Mouse (Mus musculus): ENCODE measurements around the gene Dennd1a. TPM values are rescaled to one million over a fixed set of nuclear protein-coding genes. Genes with fewer than 3 reads are reported as not detected.
A peak's percentile ranks its signal among the peaks of the same experiment; 100 is the strongest.

Dennd1a gene
- total RNA-seq, 2 experiments from 2014 or later: 33.7 to 35.3 TPM

DNA sequence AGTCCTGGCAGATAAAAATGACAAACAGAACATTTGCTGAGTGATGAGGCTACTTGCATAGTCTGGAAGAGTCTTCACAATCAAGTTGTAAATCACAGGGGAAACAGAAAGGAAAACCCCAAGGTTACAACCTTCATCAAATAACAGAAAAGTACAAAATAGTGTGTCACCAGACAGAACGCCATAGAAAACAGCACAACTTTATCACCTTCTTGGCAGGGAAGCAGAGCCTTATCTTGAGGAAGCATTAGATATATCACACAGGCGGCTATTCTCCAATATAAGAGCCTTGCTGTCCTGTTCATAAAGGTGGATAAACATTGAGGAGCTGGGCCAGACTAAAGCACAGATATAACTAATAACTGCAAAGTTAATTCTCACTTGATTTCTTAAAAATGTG lies 225.7 kb downstream of the Dennd1a start:
- no peak for DNase-seq (ENCODE audit: low spot score in 2 of 2)

DNA sequence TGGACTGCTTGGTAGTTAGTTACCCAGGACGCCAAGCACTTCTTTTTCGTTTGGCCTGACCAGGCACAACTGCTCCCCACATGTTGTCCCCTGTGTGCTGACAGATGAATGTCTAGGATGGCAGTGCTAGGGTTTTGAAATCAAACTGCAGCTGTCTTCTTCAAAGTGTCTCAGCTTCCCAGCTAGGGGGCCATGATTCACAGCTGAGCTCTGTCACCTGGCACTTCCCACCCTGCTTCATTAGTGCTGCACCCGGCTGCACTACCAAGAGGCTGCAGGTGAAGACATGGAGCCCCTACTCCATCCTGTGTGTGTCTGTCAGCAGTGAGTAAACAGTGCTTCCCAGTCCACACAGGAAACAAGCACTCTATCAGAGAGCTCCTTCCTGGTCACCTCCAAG lies 234.8 kb downstream of the Dennd1a start:
- no peak for DNase-seq (ENCODE audit: low spot score in 2 of 2)

DNA sequence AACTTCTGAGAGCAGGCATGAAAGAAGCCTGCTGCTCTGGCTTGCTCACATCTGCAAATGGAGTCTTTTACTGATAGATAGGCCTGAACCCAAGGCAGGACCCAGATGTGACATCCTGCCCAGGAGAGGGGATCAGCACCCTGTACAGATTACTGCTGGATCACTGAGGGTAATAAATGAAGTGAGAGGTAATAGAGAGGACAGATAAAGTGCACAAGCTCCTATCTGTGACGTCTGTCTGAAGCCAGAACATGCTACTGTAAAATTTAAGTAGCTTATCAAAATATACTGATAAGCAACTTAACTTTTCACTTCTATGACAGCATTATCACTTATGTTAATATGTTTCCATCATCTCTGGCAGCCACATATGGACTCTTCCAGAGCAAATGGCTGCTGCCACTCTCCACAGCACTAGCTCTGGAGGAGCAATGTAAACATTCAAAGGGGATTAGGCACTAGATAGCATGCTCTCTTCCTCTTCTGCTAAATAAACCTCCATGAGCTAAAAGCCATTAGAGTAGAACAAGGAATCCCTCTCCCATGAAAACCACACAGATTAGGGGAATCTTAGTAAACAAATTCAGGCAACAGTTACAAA lies 235.6 kb downstream of the Dennd1a start:
- DNase-seq (ENCODE audit: low spot score in 2 of 2): no peak

DNA sequence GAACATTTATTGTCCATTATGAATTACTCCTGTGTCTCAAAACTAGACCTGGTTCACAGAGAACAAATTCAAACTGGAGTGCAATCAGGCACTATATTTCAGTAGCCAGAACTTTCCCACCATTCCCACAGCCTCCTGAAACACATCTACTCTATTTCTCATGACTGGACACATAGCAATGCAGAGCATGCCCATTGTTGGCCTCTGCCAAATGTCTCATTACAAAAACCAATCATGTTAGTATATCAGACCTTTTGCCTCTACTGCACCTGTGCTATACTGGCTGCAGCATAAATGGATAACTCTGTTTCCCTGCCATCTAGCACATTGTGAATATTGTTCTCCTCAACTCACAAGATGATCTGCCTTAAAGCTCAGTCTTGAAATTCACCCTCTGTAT lies 238.2 kb downstream of the Dennd1a start:
- DNase-seq (ENCODE audit: low spot score in 2 of 2): no peak

DNA sequence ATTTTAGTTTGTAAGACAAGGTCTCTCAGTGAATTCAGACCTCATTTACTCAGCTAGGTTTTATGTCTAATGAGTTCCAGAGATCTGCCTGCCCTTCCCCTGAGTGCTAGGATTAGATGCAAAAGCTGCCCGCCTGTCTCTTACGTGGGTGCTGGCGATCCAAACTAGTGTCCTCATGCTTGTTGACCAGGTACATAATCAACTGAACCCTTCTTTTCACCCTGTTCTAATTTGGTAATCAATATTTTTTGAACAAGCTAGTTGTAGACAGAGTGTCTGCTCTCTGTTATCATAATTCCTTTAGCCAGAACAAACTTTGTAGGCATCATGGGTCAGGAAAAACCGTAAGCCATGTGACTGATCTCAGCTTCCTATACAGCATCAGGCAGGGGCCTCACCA lies 241.9 kb downstream of the Dennd1a start:
- no peak for DNase-seq (ENCODE audit: low spot score in 2 of 2)

DNA sequence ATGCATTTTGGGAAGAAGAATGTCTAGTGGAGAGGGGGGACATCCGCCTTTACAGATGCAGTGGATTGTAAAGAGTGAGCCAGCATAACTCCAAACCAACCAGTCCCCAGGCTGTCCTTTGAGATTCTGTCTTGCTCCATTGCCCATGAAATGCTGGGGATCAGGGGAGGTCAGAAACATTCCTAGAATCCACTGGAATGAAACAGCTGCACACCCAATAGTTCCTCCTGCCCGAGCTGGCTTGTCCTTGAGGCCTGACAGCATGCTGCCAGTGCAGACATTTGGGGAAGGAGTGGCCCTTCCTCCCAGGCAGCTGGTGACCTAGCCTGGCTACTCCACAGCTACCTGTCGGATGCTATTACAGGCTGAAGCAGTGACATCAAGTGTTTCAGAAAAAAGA lies 246.3 kb downstream of the Dennd1a start:
- no peak for DNase-seq (ENCODE audit: low spot score in 2 of 2)

DNA sequence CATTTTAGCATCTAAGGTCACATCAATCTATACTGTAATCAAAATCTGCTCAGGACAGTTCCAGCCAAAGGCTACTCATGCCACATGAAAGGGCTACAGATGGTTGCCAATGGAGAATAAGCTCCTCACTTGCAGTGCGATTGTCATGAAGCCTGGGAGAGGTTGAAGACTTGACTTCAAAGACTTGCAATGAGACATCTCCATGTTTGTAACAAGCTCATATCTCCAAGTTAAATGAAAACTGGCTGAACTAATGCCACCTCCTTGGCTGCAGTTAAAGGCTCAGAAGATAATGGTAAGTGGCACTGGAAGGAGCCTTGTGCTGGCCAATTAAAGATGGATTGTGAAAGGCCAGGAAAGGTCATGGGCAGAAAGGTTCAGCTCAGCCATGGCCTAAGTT lies 247.6 kb downstream of the Dennd1a start:
- DNase-seq (ENCODE audit: low spot score in 2 of 2): no peak

DNA sequence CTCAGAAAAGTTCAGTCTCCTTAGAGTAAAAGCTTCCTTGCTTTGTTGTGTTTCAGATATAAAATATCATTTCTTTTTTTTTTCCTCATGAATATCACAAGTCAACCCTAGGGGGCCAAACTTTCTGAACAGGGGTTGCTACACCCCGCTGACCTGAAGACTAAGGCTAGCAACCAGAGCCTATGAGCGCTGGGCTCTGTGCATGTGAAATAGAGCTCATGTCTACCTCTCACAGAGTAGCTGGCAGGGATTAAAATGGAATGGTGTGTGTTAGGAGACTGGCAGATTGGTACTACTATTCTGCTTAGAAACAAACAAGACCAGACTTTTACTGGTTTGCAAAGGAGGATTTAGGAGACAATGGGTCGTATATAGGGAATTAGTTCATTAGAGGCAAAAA lies 258.9 kb downstream of the Dennd1a start:
- DNase-seq (ENCODE audit: low spot score in 2 of 2): no peak

DNA sequence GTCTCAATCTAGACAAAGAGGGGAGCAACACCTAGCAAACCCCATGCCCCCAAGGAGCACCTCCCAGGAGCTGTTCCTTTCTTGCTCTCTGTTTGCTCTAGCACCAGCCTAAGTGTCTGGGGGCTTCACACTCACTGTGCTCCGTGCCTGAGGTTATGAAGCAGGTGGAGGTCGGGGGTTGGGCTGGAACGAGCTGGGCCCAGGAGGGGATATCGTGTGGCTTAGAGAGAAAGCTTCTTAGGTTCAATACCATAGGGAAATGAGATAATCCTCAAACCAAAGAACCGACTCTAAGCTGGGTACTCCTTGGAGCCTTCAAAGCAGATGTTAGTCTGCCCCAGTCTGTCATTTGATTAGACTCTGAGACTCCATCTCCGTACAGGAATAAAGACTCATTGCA lies 261.6 kb downstream of the Dennd1a start:
- DNase-seq (ENCODE audit: low spot score in 2 of 2): no peak

DNA sequence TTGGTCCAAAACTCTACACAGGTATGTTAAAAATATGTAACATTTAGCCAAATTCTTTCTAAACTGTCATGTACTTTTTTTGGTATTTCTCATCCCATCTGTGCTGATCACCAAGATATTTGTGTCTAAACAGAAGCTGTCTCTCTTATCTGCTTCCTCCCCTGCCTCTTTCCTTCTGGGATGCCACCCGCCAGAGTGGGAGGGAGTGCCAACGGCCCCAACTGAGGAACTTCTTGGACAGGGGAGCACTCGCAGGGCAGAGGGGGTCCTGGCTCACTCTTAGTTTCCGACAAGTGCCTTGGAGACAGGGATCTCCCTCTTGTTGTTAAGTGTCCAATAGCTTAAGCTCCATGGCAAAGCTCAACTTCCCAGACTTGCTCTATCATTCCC lies 263.5 kb downstream of the Dennd1a start:
- DNase-seq (ENCODE audit: low spot score in 2 of 2): no peak

DNA sequence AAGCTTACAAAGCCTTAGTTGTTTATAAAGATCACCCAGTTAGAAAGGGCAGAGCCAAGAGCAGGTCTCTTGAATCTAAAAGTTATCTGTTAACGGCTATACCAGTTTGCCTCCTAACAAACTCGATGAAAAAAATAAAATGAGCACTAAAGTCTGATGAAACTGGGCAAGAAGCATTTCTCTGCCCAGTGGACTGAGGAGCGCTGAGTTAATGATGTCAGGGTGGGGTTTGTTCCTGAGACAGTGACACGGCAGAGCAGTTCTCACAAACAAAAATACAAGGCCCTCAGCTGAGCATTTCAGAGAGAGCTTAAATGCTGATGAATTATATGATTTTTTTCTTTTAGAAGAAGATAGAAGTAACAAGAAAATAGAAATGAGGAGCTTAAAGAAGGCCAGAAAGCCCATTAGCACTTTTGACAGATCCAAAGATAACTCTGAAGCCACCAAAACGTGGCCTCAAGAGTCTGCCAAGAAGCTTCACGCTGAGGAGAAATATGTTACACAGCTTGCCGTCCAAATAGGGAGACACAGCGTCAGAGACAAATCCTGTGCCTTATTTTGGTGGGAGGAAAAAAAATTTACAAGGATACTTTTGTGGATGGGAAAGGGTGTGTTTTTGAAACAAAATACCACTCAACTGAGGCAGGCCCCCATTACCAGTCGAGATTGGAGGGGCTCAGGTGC lies 264.0 kb downstream of the Dennd1a start:
- DNase-seq (ENCODE audit: low spot score in 2 of 2): no peak

DNA sequence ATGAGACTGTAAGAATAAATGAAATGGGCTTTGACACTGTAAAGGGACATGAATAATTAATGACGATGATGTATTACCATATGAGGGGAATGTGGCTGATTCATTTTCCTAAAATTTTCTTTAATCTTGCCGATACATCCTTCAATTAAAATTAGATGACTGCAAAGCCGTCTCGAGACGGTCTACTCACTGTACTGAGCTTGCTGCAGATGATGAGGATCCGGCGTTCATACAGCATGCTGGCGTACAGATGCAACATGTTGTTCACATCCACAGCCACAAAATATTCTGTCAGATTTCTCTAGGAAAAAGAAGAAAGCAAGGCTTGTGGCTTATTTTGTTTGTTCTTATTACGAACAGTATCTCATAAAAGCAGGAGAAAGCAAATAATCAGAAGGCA lies 266.0 kb downstream of the Dennd1a start:
- no peak for DNase-seq (ENCODE audit: low spot score in 2 of 2)

DNA sequence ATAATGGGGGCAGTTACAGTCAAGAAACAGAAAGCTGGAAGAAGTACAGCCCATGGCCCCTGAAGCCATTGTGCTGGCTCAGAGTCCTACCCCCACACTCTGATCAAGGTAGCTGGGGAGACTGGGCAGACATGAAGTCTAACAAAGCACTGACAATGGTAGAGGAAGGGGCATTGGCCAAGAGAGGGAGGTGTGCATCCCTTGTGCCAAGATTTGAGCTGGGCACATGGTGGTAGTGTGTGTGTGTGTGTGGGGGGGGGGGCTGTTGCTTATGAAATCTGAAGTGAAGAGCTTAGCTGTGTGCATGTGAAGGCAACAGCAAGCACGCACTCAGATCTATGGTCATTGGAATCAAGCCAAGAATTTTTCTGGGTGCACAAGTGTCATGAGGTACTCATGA lies 272.5 kb downstream of the Dennd1a start:
- no peak for DNase-seq (ENCODE audit: low spot score in 2 of 2)

DNA sequence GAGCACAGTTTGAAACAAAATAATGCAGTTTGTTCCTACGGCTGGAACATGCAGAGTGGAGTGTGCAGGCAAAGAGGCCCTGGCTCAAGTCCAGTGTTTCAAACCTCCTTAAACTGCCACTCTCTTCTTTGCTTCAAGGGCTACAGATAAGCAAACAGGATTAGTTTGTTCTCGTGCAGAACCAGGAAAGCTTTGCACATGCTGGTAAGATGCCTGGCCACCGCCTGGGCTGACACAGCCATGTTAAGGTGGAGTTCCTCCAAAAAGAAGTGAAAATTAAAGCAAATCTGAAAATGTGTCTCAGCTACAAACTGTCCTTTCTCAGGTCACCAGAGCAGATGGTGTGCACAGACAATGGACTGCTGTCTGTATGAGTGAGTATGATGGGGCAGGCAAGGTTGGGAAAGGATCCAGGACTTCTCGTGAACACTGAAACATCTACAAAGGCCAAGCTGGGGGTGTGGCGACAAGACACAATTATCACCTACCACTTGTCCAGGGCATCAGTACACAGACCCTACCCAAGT lies 273.3 kb downstream of the Dennd1a start:
- peak in 1 of 2 experiments; percentile 33 for DNase-seq (ENCODE audit: low spot score in 2 of 2)

DNA sequence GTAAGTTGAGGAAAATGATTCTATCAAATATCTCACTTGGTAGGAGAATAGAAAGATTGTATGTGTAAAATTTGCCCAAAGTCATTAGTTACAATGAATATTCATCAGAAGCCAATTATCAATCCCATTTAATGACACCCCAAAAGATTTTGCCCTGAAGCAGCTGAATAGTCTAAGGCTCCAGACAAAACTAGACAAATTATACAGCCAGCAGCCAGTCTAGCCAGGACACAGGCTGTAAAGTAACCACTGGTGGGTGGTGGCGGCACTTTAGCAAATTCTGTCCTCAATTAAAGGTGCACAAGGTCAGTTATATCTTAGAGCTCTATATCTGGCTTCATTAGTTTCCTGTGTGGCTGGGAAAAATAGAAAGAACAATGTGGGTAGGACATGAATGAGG lies 280.0 kb downstream of the Dennd1a start:
- no peak for DNase-seq (ENCODE audit: low spot score in 2 of 2)

DNA sequence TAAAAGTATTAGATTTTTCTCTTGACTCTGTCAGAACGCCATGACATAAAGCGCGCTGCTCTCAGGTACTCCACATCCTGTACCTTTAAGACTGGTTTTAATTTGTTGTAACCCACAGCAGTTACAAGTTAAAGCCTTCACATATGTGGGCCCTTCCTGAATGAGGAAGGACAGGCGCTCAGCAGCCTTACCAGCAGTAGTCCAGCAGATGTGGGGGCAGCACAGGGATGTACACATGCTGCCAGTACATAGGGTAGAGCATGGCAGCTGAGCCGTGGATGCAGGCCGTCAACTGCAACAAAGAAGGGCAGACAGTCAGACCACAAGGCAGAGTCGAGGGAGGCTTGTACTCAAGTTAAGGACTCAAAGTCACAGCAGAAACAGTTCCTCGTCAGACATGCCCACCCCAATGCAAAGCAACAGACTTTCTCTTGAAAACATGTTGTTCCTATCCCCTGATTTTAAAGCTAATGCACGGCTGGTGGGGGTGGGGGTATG lies 284.0 kb downstream of the Dennd1a start:
- DNase-seq (ENCODE audit: low spot score in 2 of 2): no peak

DNA sequence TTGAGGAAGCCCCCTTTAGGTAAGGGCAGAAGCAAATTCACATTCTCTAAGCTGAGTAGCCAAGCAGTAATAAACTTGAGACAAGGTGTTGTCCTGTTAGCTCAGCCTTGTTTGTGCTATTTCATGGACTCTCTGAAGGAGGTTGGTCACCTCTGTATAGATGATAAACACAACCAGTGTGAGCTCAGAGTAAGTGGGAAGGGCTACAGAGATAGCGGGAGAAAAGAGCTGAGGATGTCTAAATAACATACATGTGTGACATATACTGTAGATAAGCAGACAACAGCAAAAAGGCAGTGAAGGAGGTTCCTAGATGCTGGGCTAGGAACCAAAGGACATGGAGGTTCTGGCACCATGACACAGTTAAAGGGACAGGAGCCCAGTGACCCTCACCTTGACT lies 286.2 kb downstream of the Dennd1a start:
- no peak for DNase-seq (ENCODE audit: low spot score in 2 of 2)

DNA sequence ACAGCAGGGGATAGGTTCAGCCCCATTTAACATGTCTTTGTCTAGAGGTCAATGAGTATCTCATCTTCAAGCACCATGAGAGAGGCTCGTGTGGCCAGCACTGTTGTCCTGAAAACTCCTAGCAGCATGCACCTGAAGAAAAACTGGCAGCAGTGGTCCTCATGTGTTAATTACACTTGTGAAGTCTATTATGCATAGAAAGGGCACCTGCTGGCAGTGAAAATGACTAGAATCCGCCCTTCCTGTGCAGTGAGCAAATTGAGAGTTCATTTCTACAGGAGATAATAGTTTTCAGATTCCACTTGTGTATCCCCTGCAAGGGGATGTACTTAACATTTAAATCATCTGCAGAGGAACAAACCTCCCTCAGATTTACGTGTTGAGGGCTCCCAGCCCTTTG lies 289.2 kb downstream of the Dennd1a start:
- no peak for DNase-seq (ENCODE audit: low spot score in 2 of 2)

DNA sequence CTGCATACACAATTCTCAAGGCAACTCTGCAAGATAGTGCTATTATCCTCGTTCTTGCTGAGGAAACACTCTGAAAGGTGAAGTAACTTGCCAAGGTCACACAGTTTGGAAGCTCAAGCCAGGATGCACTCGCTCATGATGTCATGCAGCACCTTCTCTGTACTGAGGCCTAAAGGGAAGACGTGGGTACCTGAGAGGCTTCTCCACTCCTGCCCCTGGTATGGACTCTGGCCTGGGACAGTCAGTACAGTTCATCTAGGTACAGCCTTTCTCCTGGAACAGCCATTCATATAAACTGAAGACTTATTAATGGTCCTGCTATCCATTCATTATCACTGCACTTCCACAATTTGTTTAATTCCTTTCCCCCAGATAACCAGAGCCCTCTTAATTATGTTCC lies 298.1 kb downstream of the Dennd1a start:
- no peak for DNase-seq (ENCODE audit: low spot score in 2 of 2)

DNA sequence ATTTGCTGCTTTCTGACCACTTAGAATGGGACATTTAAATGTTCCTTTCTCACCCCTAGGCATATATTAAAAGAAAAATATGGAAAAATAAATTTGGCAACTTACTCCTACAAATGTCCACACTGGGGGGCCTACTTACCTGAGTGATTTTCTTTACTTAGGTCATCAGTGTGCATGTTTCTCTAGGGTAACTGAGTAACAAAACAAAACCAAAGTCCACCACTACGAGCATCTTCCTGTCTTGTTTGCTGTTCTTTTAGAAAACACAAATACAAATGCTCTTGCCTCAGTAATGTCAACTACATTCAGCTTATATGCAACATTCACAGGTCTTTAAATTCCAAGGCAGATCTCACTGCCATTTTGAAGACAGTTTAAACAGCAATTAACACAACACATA lies 298.9 kb downstream of the Dennd1a start:
- no peak for DNase-seq (ENCODE audit: low spot score in 2 of 2)

DNA sequence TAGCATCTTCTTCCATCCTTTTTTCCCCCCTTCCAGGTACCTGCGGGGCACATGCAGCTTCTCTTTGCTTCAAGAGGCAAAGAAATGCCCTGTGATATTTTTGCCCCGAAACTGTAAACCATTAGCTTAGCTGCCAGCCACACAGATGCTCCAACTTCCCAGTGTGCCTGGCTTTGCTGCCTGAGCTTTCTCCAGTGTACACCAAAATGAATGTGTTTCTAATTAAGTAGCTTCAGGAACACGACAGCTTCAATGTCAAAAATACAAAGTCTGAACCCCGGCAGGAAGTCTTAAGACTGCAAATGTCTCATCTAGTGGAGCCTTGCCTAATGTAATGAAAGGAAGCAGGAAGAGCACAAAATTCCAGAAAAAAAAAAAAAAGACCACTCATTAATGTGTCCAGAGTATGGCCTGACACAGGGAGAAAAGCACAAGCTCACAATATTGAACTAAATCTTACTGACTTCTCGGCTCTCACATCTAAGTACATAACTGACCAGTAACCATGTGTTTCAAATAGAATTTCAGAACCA lies 301.4 kb downstream of the Dennd1a start:
- no peak for DNase-seq (ENCODE audit: low spot score in 2 of 2)

DNA sequence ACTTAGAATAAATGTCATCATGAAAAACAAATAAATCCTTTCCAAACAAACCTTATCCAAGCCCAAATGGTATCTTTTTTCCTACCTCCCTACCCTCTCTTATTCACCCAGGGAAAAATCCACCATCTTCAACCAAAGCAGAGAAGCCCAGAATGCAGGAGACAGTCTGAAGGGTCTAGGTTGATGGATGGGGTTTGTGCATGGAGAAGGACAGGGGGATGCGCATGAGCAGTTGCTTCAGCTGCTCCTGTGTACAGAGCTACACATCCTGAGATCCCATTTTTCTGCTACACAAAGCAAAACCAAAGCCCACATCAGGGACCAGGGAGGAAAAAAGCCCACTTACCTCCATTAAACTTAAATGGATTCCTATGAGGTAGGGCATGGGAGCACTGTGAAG lies 304.5 kb downstream of the Dennd1a start:
- DNase-seq (ENCODE audit: low spot score in 2 of 2): no peak
